Comparison of ENCODE assay signal across 16 mouse cellular contexts in genomic region chr9:40412246-40412645, GRCm38 (mm10).
"Had no signal": no experiment of that assay in that cellular context is flagged by ENCODE, and none has a peak within 500 bp of the region (broad histone marks: within the 10 kb centered on the region; RNA-seq: fewer than 3 reads in every experiment).

No protein-coding gene starts in this region.

- DNase-seq: heart, postnatal 10 days; heart, postnatal 14 days; heart, postnatal 36 days; heart, postnatal 4 days; kidney, adult 11 months; kidney, adult 18-20 months; kidney, adult 2 months; kidney, adult 8-10 months; kidney, adult 9 months; kidney, postnatal 10 days; kidney, postnatal 14 days; kidney, postnatal 25 days; kidney, postnatal 36 days; kidney, postnatal 4 days; layer of hippocampus, adult 9-11 months; layer of hippocampus, postnatal 36 days had no signal
